Mouse (Mus musculus): ENCODE measurements around the gene Shisa5. TPM values are rescaled to one million over a fixed set of nuclear protein-coding genes. Genes with fewer than 3 reads are reported as not detected.

Gene Shisa5
- total and polyA plus RNA-seq, 3 experiments, result 41.0 to 71.7 TPM; not detected in 1

DNA sequence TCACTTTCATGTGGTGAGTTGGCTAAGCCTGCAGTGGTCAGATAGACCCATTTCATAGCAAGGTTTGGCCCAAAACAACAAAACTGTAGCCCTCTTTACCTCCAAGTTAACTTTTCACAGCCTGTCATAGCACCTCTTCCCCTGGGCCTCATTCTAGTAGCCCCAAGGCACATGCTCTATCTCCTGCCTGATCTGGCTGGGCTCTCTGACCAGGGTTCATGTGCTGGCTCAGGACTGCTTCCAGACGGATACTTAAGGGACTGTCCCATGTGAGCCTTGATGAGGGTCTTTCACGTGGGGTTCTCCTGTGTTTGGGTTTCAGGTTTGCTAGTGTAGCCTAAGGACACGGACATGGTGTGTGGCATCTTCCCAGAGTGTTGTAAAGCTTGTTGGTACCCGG is 1.3 kb downstream of the Shisa5 start:
- Histone ChIP-seq H3K36me3 (ENCODE audit: control insufficient read depth in 1 of 2, insufficient read depth in 2 of 2, low read length in 2 of 2) (peaks cover 0 to 2% of the 10 kb centered on the region in 2 experiments; a peak in 2 of 4 replicates), H3K4me3 (ENCODE audit: control insufficient read depth in 1 of 2, insufficient read depth in 1 of 2, low read depth in 2 of 2, low read length in 2 of 2) (no peak overlapping the region), H3K27me3 (ENCODE audit: control insufficient read depth in 1 of 2, insufficient read depth in 2 of 2, low read length in 2 of 2) (no peaks in the 10 kb centered on the region), H3K9ac (ENCODE audit: control insufficient read depth, low read depth, low read length, poor library complexity, severe bottlenecking) (no peak overlapping the region), H3K9me3 (replicated peaks; ENCODE audit: insufficient read depth, low read length) (no peaks in the 10 kb centered on the region), H3K79me2 (ENCODE audit: control insufficient read depth, insufficient read depth, low read length, poor library complexity) (peaks cover 2% of the 10 kb centered on the region; the same call in 1 of the 2 replicates), H3K27ac (ENCODE audit: control insufficient read depth, low read depth, low read length) (no peak overlapping the region), H3K4me1 (ENCODE audit: control insufficient read depth in 1 of 2, insufficient read depth in 2 of 2, low read length in 2 of 2) (peaks cover 0 to 4% of the 10 kb centered on the region in 2 experiments; a peak in 1 of 4 replicates)
- TF ChIP-seq RCOR1 (IDR thresholded peaks at IDR 0.05; ENCODE audit: low read depth, low read length) (no peak), ZKSCAN1 (IDR thresholded peaks at IDR 0.05; ENCODE audit: low read depth, low read length) (no peak), ZC3H11A (IDR thresholded peaks at IDR 0.05; ENCODE audit: low read depth, low read length) (no peak), TBP (IDR thresholded peaks at IDR 0.05; ENCODE audit: low read depth, low read length) (no peak), USF1 (IDR thresholded peaks at IDR 0.05; ENCODE audit: low read depth, low read length) (no peak), RAD21 (IDR thresholded peaks at IDR 0.05; ENCODE audit: low read depth, low read length) (no peak), BHLHE40 (IDR thresholded peaks at IDR 0.05; ENCODE audit: borderline replicate concordance, low read depth, low read length) (no peak), TCF12 (IDR thresholded peaks at IDR 0.05; ENCODE audit: low read depth, low read length) (no peak), UBTF (IDR thresholded peaks at IDR 0.05; ENCODE audit: borderline replicate concordance, insufficient read depth, low read depth, low read length) (no peak), ELF1 (IDR thresholded peaks at IDR 0.05; ENCODE audit: low read depth, low read length) (no peak), POLR2AphosphoS5 (IDR thresholded peaks at IDR 0.05; ENCODE audit: borderline replicate concordance, low read depth, low read length) (no peak), NRF1 (IDR thresholded peaks at IDR 0.05; ENCODE audit: insufficient read depth, low read depth, low read length, poor library complexity, severe bottlenecking) (no peak), JUND (IDR thresholded peaks at IDR 0.05; ENCODE audit: low read depth, low read length) (no peak), MEF2A (IDR thresholded peaks at IDR 0.05; ENCODE audit: extremely low read depth, insufficient replicate concordance, low read depth, low read length, poor library complexity, severe bottlenecking) (no peak), CHD2 (IDR thresholded peaks at IDR 0.05; ENCODE audit: low read length) (no peak), MXI1 (IDR thresholded peaks at IDR 0.05; ENCODE audit: low read depth, low read length) (no peak)
- no peak for DNase-seq (ENCODE audit: low read depth, low spot score)

DNA sequence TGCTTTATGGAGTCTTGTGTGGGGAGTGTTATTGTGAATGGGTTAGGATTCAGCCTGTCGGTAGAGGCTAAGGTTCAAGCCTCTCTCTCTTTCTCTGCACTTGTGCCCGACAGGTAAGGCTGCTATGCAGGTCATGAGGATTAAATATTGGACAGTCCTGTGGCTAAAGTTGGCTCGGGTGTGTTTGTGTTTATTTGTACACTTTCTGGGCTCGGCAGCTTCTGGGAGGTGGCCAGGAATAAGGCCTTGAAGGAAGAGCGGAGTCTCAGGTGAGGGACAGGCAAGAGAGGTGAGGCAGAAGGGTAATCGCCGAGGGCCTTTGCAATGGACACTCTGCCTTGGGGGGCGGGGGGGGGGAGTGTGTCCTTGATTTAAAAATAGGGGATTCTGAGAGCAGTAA is 1.9 kb downstream of the Shisa5 start:
- Histone ChIP-seq H3K9ac (ENCODE audit: control insufficient read depth, low read depth, low read length, poor library complexity, severe bottlenecking) (no peak overlapping the region), H3K79me2 (ENCODE audit: control insufficient read depth, insufficient read depth, low read length, poor library complexity) (peaks cover 2% of the 10 kb centered on the region; the same call in 1 of the 2 replicates), H3K27ac (ENCODE audit: control insufficient read depth, low read depth, low read length) (no peak overlapping the region), H3K9me3 (replicated peaks; ENCODE audit: insufficient read depth, low read length) (no peaks in the 10 kb centered on the region), H3K4me3 (ENCODE audit: control insufficient read depth in 1 of 2, insufficient read depth in 1 of 2, low read depth in 2 of 2, low read length in 2 of 2) (no peak overlapping the region), H3K4me1 (ENCODE audit: control insufficient read depth in 1 of 2, insufficient read depth in 2 of 2, low read length in 2 of 2) (peaks cover 0 to 4% of the 10 kb centered on the region in 2 experiments; a peak in 1 of 4 replicates), H3K27me3 (ENCODE audit: control insufficient read depth in 1 of 2, insufficient read depth in 2 of 2, low read length in 2 of 2) (no peaks in the 10 kb centered on the region), H3K36me3 (ENCODE audit: control insufficient read depth in 1 of 2, insufficient read depth in 2 of 2, low read length in 2 of 2) (peaks cover 0 to 2% of the 10 kb centered on the region in 2 experiments; a peak in 2 of 4 replicates)
- no peak for TF ChIP-seq NRF1 (IDR thresholded peaks at IDR 0.05; ENCODE audit: insufficient read depth, low read depth, low read length, poor library complexity, severe bottlenecking)
- no peak for TF ChIP-seq GABPA (IDR thresholded peaks at IDR 0.05; ENCODE audit: low read depth, low read length)
- no peak for DNase-seq (ENCODE audit: low read depth, low spot score)

Data from MEL (cell line).